Mouse (Mus musculus) cortical plate, adult 2 months (tissue): ENCODE measurements around the gene Emc6.

Experiments
- CTCF ChIP-seq: fragments of 200-500 bp; IDR thresholded peaks from 2 replicates; pipeline ENCODE4 v1.5.1; 2011; ENCODE audit warnings: mild to moderate bottlenecking, control low read depth, low read length; ENCODE audit not compliant: insufficient read depth; ENCODE audit errors: extremely low read depth
- POLR2A ChIP-seq: fragments of 200-500 bp; IDR thresholded peaks from 2 replicates; pipeline ENCODE4 v1.6.1; 2011; ENCODE audit warnings: mild to moderate bottlenecking, low read length, control low read depth; ENCODE audit not compliant: insufficient read depth; ENCODE audit errors: extremely low read depth

DNA sequence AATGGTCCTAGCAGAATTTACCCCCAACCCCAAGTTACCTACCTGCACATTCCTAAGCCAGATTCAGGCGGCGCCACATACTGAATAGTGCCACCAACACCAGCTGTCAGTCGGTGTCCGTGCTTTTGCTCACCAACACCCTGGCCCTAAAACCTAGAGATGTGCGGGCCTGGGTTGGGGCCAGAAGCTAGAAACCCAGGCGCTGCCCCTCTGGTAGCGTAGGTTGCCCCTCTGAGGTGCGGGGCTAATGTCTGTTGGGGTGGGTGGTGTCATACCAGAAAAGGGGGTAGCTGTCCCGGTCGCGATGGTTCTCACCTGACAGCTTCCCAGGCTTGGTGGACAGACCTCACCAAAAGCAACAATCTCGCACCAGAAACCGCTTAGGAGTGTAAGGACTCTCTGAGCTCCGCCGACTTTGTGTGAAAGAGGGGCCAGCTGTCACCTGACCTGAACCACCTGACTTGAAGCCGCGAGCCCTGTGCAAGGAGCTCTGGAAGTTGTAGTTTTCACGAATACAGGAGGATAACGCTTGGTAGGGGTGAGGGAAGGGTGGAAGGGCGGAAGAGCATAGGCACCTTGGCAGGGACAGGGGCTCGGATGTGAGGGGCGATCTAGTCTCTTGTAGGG is 21.9 kb upstream of the Emc6 start, which contains the start of gene Ctns:
- TF ChIP-seq CTCF (no peak), POLR2A (peak; percentile 94)
